Mouse (Mus musculus) thymus, adult 18-20 months (tissue): ENCODE data around the gene Sult2b1.

Experiments
- DNase-seq, 2 experiments: peaks; one replicate each; pipeline ENCODE4 v3.0.0; 2022; ENCODE audit warnings: mixed read lengths in 2 of 2

The Sult2b1 gene

DNA sequence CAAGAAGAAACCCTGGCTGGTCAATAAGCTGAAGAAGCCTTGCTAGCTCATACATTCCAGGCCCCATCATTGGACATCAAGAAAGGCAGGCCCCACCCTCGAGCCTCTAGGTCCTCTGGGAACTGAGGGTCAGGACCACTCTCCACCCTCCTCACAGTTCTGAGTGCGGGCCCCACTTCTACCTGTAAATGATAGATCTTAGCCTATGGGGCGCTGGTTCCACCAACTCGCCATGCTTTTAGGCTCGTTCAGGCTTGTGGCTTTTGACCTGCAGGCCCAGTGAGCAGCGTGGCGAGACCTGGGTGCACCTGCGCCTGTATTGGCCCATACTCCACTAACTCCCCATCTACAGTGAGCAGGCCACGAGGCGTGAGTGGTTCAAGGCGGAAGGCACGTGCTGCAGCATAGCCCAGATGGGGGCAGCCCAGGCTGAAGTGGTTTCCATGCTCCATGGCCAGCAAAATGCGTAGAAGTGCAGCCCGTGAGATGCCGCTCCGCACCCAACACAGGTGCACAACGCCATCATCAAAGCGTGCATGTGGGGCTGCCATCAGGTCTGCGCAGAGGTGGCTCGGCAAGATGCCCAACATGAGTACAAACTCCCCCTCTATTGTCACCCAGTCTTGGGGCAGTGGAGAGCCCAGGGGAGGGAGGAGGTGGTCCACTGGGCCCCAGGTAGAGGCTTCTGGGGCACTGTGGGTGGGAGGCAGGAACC is 73.8 kb downstream of the Sult2b1 start:
- DNase-seq = no peak

DNA sequence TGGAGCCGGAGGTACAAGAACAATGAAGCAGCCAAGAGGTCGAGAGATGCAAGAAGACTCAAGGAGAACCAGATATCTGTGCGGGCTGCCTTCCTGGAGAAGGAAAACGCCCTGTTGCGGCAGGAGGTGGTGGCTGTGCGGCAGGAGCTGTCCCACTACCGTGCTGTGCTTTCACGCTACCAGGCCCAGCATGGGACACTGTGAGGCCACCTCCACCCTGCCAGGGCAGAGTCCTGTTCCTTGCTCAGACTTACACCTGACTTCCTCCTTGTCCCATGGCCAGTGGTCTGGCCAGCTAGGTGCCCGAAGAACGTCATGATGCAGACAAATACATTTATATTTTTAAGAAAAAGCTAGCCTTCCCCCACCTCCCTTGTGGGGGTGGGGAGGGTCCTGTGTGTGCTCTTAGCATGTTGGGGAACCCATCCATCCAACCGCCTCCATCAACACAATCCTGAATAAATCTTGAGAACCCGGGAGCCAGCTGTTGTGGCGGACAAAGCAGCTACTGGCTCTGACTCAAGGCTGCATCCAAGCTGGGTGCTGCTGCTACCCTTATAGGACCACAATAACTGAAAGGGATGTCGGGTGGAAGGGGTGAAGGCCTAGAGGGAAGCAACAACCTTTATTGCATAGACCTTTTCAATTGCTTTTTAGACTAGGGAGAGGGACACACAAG is 74.7 kb downstream of the Sult2b1 start:
- no peak for DNase-seq

DNA sequence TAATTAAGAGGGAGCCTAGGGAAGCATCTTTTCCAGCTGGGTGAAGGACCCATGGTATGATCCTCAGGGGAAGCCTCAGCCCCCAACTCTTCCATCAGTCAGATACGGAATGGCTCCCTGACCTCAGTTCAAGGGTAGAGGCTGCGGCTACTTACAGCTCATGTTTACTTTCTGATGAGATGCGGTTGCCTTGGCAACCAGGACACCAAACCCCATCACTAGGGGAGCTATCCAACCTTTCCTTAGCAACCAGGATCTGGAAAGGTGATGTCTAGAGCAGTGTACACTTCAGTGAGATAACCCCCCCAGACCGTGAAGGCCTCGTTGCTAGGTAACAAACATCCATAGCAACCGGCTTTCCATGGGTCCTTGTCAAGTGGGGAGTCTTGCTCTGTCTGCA is 75.4 kb downstream of the Sult2b1 start:
- peak in 1 of 2 experiments; percentile 14 for DNase-seq

DNA sequence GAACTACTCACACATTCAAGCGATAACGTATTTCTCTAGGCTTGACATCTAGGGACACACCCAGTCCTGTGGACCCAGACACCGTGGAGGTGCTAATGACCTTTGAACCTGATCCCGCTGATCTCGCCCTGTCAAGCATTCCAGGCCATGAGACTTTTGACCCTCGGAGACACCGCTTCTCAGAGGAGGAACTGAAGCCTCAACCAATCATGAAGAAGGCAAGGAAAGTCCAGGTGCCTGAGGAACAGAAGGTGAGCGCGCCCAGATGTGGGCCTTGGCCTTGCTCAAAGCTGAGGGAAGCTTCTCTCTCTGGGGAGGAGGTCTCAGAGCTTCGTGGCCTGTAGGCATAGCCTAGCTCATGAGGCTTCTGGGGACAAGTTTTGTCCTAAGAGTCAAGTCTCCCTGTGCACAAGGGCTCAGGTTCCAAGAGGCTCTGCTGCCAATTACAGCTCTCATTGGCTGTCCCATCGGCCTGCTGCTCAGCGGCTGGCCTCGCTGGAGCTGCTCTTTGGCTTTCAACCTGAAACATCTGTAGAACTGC is 76.2 kb downstream of the Sult2b1 start:
- DNase-seq = no peak

DNA sequence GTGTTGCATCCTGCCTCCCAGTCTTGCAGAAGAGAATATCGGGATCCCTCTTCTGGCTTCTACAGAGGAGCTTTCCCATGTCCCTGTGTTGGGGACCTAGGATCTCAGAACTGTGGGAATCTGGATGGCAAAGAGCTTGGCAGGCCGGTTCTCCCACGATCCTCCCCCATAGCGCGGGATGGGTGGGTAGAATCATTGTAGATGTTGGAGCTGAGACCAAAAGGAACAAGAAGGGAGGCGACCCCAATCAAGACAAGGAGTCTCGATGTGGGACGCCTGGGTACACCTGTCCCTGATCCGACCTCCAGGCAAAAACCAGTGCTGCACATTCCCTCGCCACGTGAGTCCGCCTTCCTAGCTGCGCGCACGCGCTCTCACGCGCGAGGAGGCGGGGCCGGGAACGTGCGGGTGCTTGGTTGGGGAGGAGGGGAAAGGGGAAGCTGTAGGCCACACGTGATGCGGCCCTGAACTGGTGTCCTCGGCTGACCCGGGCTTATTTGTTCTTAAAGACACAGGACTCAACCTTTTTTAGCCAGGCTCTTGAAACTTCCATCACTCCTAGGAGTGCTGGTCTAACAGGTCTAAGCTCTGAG is 77.0 kb downstream of the Sult2b1 start:
- DNase-seq = peak; percentile 86 to 92

DNA sequence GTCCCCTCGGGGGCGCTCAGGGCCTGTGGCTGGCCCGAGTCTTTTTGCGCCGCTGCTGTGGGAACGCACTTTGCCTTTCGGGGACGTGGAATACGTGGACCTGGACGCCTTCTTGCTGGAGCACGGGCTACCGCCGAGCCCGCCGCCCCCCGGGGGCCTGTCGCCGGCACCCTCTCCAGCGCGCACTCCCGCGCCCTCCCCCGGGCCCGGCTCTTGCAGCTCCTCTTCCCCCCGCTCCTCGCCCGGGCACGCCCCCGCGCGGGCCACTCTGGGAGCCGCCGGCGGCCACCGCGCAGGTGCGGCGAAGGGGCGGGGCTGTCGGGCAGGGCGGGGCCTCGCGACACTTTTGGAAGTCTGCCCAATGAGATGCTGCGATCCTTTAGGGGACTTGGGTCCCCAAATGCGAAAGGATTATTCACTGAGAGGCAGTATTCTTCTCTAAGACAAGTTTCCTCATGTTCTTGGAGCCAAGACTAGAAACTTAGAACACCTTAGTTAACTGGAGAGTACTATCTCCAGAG is 77.7 kb downstream of the Sult2b1 start:
- peak; percentile 83 to 86 for DNase-seq

DNA sequence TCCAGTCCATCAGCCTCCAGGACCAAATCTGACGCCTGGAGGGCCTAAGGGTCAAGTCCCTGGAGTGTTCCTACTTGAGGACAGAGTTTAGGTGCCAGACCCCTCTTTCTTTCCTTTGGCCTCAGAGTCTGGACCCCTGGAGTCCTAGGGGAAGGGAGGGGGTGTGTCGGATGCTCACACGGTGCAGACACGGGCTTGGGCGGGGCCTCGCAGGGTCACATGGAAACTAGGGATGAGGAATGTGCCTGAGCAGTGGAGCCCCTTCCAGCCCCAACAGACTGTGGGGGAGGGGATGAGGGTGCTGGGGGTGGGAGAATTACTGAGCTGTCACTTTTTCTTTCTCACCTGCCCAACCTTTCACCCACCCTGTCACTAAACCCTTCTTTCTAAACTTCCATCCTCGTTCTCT is 78.6 kb downstream of the Sult2b1 start:
- peak; percentile 56 to 70 for DNase-seq

DNA sequence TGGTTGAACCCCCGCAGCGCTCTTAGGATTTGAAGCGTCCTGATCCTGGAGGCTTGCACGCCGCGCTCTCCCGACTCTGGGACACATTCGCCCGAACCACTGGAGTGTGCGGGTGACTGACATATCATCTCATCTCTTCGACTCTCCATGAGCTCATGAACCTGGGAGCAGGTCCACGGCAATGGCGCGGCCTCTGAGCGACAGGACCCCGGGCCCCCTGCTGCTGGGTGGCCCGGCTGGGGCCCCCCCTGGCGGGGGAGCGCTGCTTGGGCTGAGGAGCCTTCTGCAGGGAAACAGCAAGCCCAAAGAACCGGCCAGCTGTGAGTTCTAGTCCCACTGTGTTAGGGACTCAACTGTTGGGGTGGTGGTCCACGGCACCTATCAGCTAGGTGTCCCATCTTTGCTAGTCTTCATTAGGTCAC is 79.0 kb downstream of the Sult2b1 start:
- DNase-seq = peak in 1 of 2 experiments; percentile 42

DNA sequence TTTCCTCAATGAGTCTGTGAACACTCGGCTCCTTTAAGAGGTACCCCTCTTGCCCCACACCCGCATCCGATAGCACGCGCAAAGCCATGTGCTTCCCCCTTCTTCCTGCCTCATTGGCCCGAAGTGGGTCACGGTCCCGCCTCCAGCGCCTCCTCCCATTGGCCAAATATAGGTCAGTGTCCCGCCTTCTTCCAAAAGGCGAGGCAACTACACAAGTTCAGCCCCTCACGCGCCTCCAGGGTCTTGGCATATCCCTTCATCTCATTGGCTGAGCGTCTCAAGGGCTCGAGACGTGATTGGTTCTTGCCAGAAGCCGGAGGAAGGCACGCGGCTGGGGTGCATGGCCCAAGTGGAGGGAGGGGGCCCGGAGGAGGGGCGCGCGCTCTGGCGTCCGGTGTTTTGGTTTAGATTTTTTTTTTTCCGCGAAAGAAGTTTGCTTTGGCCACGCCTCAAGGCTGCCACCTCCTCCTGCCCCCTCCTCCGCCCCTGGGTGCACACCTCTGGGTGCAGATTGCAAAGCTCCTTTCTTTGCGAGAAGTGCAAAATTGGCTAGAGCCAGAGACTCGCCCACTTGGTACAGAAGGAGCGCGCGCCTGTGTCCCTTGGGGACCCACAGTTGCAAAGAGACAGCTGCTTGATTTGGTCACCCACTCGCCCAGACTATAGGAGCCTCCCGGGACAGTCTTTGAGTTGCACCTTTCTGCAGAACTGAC is 79.6 kb downstream of the Sult2b1 start, which contains the start of gene Dbp:
Dbp (plus strand) TSS at position 359 of the 713 bp plus-strand sequence.
- DNase-seq = peak; percentile 99 to 100

DNA sequence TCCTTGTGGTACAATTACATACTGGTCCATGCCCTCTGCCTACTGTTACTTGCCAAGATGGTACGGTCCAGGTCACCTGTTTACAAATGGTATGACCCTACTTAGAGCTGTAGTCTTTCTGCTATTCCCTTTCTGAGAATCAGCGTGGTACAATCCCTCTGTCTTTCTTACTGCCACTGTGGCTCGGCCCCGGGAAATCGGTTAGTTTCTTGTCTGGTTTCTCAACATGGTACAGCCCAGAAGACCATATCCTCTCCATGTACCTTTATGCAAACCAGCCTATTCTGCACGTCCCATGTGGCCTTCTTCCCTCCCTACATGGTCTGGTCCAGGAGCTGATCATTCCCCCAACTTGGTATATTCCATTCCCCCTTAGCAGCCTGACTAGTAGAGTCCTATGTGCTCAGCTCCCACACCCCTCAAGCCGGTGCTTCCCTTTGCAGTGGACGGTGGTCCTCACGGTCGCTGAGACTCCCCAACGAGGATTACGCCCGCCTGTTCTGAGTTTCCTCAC is 80.4 kb downstream of the Sult2b1 start:
- DNase-seq = peak in 1 of 2 experiments; percentile 32

DNA sequence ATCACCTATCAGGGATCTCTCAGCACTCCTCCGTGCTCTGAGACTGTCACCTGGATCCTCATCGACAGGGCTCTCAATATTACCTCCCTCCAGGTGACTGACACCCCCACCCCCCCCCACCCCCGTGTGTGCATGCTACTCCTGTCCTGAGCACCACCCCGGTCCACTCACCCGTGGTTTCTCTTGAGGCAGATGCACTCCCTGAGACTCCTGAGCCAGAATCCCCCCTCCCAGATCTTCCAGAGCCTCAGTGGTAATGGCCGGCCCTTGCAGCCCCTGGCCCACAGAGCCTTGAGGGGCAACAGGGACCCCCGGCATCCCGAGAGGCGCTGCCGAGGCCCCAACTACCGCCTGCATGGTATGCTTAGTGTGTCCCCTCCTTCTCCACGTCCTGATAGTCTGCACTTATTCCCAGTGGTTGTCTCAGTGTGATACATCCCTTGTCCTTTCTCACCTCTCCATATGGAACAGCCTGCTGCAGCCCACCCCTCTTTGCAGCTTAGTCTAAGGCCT is 80.9 kb downstream of the Sult2b1 start:
- DNase-seq = no peak

DNA sequence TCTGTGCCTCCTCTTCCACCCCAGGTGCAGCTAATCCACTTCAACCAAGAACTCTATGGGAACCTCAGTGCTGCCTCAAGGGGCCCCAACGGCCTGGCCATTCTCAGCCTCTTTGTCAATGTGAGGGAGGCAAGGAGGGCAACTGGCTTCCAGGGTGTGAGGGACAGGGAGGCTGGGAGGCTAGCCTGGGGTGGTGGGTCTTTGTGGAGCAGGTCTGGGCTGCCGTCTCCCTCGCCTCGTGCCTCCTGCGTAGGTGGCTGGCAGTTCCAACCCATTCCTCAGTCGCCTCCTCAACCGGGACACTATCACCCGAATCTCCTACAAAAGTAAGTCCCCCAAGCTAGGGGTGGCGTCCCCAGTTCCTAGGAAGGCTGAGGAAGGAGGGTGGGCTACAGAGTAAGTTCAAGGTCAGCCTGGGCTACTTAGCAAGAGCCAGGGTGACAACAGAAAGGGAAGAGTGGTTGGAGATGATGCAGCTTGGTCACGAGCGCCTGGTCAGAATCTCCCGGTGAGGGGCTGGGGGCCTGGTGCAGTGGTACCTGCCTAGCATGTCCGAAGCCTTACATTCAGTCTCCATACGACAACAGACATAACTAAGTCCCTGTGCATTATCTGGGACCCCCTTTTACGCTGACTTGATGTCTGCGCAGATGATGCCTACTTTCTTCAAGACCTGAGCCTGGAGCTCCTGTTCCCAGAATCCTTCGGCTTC is 81.5 kb downstream of the Sult2b1 start:
- DNase-seq = no peak

DNA sequence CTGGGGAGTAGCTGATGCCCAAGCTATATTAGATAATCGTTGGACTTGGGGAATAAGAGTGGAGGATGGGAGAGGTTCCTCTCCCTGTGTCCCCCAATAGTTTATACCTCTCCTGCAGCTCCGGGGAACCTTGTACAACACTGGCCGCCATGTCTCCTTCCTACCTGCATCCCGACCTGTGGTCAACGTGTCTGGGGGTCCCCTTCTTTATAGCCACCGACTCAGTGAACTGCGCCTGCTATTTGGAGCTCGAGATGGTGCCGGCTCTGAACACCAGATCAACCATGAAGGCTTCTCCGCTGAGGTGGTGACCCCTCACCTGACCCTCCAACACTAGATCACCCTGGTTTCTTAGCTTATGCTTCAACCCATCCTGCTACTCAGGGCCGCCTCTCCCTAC is 82.2 kb downstream of the Sult2b1 start:
- no peak for DNase-seq

DNA sequence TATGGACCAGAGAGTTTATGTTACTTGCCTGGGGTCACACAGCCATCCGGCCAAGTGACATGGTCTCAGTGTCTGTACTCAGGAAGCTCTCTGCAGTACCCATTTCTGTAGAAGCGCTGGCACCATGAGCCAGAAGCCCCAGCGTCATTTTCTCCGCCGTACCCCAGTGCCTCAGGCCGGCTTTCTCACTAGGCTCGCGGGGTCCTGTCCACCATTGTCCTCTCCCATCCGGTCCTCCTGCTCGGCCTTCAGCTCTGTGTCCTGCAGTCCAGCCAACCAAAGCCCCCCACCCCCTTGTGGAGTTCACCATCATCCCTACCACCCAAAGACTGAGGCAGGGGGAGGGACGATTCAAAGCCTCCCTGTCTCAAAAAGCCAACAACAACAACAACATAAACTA is 82.9 kb downstream of the Sult2b1 start:
- DNase-seq = no peak

DNA sequence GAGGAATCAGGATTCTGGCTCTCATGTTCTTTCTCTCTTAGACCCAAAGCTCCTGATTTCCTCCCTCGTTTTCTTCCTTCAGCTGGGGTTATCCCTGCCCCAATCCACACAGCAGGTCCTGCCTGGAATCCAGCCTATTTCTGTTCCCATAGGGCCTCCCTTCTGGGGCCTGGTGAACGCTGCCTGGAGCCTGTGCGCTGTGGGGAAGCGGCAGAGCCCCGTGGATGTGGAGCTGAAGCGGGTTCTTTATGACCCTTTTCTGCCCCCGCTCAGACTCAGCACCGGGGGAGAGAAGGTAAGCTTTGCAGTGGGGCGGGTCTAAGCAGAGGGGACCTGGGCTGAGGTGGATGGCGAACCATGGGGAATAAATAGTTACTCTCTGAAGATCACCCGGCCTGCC is 83.4 kb downstream of the Sult2b1 start:
- no peak for DNase-seq

DNA sequence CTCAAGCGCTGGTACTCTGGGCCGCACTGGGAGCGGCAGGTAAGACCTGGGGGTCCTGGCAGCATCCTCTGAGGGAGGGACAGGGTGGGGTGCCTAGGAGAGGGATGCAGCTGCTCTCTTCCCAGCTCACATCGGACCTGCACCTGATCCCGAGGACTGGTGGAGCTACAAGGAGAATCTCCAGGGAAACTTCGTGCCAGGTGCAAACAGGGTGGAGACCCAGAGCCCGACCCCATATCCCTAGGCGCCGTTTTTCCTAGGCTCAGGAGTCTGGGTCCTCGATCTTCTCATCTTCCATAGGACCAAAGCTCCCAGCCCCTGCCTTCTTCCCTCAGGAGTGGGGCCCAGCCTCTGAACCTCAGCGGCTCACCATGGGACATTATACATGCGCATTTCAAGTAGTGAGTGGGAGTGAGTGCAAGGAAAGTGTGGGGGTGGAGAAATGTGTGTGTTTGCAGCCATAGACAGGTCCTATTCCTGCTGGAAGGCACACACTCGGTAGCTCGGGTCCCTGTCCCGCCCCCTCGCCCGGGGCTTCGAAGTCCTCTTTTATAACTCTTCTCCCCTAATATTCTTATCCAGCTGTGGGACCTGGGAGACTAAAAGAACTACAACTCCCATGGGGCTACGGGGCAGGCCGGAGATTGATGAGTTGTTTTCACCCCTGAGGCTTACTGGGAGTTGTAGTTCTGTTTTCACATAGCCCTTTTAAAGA is 84.0 kb downstream of the Sult2b1 start:
- peak; percentile 46 to 61 for DNase-seq

DNA sequence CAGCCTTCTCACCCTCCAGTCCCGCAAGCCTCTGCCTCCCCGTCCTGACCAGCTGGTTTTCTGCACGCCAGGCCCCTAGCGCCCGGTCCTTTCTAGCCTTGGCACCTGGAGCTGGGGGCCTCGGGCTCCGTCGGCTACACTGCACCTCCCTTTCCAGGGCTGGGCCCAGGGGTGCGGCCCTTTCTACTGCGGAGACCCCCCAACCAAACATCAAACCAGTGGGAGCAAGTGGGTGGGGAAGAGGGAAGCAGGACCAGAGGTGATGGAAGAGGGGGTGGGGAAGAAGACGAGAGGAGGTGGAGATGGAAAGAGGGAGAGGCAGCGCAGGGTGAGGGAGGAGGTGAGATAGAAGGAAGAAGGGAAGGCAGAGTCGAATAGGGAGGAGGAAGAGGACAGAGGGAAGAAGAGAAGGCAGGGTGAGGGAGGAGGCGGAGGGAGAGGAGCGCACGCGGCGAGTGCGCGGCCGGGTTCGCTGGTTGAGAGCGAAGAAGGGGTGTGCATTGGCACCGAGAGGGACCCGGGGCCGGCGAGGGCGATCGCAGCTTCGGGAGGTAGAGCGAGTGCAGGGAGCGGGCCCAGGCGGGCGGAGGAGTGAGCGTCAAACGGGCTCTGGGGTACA is 84.8 kb downstream of the Sult2b1 start, which contains the start of gene Car11:
Car11 (plus strand) TSS at position 321 of the 619 bp plus-strand sequence.
- peak in 1 of 2 experiments; percentile 12 for DNase-seq

DNA sequence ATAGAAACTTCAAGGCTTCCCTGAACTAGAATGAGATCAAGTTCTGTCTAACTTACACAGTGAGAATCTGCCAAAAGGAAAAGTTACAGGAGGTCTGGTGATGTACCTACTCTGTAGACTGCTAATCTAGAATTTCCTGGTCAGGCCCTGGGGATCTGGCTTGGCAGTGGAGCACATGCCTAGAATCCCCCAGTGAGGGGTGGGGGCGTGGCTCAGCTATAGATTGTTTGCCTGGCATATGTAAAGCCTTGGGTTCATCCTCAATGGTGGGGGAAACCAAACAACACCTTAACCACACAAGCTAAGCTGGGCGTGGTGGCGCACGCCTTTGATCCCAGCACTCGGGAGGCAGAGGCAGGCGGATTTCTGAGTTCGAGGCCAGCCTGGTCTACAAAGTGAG is 86.6 kb downstream of the Sult2b1 start:
- no peak for DNase-seq

DNA sequence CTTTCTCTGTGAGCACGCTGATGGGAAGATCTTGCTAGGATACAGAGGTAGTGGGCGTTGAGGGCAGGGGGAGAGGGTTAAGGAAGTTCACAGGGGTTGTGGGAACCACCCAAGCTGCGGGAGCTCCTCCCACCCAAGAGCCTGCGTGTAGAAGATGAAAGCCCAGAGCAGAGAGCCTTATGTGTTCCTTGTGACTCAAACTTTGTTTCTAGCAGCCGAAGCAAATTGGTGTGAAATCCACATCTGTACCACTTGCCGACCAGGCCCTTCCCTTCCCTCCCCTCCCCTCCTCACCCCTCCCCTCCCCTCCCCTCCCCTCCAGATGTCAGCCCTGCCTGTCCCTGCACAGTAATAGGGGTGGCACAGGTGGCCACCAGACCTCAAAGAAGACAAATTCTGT is 89.4 kb downstream of the Sult2b1 start:
- peak in 1 of 2 experiments; percentile 41 for DNase-seq

DNA sequence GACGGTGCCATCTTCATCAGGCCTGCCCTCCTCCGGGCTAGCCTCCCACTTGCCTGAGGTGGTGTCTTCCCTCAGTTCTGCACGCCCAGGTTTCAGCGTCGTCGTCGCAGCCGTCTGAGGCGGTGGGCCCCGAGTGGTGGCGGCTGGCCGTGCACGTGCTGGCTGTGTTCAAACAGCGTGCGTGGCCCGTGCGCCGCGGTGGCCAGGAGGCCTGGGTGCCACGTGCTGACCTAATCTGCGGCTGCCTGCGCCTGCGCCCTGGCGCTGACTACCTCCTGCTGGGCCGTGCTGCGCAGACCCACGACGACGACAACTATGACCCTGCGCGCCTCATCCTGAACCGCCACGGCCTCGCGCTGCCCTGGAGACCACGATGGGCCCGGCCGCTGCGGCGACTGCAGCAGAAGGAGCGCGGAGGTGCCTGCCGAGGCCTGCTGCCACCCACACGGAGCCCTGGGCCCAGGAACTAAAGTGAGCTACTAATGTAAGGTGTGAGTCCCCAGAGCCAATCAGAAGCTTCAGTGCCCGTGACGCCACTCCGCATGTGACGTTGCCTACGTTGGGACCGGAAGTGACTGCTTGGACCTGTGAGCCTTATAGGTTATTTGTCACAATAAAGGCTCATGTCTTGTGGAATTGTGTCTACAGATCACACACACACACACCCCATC is 90.4 kb downstream of the Sult2b1 start, which contains the start of gene Sec1:
Sec1 (minus strand) TSS at position 482 of the 671 bp plus-strand sequence.
- no peak for DNase-seq
